Mouse (Mus musculus) mesoderm, embryonic 11.5 days (tissue): ENCODE results near the gene Tead4.

Source experiments
- DNase-seq: peaks from one replicate; pipeline ENCODE4 v3.0.0-alpha.2; 2012; ENCODE audit warnings: low read depth, low spot score

Tead4 gene

GRCm38 (mm10) chr6:128291284-128291683 is 9.3 kb downstream of the Tead4 start:
- no peak for DNase-seq

GRCm38 (mm10) chr6:128288681-128289080 is 11.9 kb downstream of the Tead4 start:
- no peak for DNase-seq

- DNase-seq: peak; percentile 65
Measured at GRCm38 (mm10) chr6:128285792-128286430, 14.7 kb downstream of the Tead4 start.

GRCm38 (mm10) chr6:128282126-128282525 is 18.5 kb downstream of the Tead4 start:
- DNase-seq: peak; percentile 30

GRCm38 (mm10) chr6:128280472-128281145 is 20.0 kb downstream of the Tead4 start:
- no peak for DNase-seq

DNA sequence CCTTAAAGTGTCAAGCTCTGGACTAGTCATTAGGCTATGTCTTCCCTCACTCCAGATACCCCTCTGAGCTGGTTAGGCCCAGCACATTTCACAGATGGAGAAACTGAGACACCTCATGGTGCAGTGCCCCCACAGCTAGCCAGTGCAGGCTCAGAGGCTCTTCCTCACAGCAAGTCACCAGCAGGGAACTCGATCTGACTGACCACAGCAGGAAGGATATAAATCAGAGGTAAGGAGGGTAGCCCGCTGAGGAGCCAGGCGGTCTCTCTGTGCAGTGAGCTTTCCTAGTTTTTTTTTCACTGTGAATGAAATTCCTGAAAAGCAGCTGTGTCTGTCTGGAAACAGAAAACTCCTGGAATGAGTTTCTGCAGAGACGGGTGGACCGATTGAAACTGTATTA is 21.0 kb downstream of the Tead4 start:
- DNase-seq: peak; percentile 70

- no peak for DNase-seq
Measured at GRCm38 (mm10) chr6:128279099-128279498, 21.5 kb downstream of the Tead4 start.

- DNase-seq: no peak
Measured at GRCm38 (mm10) chr6:128277132-128278085, 23.2 kb downstream of the Tead4 start.

- no peak for DNase-seq
Measured at GRCm38 (mm10) chr6:128276349-128276748, 24.3 kb downstream of the Tead4 start.

DNA sequence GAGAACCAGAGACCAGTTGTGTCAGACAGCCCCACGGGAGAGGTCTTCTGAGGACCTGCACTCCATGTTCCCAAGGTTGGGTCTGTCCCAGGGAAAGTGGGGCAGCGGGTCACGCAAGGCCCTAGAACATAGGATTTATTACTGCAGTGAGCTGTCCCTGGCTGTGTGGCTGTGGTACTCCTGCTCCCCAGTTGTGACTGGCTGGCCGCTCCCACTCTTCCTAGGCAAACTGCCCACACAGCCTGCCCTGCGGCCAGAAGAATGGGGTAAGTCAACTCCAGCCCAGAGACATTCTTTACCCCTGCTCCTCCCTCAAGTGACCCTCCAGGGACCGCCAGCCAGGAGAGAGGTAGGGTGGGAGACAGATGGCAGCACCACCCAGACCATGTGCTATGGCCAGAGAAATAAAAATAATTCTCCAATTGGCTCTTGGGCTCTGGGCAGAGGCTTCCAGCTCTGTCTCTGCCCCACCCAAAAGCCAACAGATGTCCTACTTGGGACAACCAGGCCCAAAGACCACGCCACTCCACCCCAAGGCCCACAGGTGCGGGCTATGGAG is 25.0 kb downstream of the Tead4 start:
- no peak for DNase-seq

DNA sequence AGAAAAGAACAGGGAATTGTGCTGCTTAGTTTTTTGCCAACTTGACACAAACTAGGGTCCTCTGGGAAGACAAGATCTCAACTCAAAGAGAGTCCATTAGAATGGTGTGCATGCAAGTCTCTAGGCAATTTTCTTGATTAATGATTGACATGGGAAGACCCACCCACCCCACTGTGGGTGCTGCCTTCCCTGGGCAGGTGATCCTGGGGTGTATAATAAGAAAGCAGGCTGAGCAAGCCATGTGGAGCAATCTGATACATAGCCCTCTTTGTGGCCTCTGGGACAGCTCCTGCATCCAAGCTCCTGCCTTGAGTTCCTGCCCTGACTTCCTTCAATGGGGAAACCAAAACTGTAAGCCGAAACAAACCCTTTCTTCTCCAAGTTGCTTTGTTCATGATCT is 27.1 kb downstream of the Tead4 start:
- no peak for DNase-seq

GRCm38 (mm10) chr6:128272754-128273153 is 27.9 kb downstream of the Tead4 start:
- DNase-seq: no peak

- no peak for DNase-seq
Measured at GRCm38 (mm10) chr6:128269850-128270249, 30.8 kb downstream of the Tead4 start.

GRCm38 (mm10) chr6:128264870-128265526 is 35.6 kb downstream of the Tead4 start:
- no peak for DNase-seq

- DNase-seq: no peak
Measured at GRCm38 (mm10) chr6:128261486-128261885, 39.1 kb downstream of the Tead4 start.

GRCm38 (mm10) chr6:128259252-128259651 is 41.4 kb downstream of the Tead4 start:
- no peak for DNase-seq

DNA sequence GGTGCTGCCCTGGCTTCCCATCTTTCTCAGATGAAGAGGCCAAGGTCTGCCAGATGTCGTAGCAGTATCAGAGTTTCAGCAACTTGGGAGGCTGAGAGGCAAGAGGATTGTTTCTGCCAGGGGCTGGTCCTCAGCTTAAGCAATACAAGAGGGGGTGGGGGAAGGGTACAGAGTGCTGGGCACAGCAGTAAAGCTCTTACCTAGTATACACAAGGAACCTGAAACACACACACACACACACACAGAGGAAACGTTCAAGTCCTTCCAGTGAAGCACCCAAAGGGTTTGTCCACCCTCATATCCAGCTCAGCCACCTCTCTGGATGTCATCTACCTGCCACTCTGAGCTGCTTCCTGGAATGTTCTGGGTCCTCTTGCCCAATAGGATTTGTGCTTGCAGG is 44.7 kb downstream of the Tead4 start:
- no peak for DNase-seq

DNA sequence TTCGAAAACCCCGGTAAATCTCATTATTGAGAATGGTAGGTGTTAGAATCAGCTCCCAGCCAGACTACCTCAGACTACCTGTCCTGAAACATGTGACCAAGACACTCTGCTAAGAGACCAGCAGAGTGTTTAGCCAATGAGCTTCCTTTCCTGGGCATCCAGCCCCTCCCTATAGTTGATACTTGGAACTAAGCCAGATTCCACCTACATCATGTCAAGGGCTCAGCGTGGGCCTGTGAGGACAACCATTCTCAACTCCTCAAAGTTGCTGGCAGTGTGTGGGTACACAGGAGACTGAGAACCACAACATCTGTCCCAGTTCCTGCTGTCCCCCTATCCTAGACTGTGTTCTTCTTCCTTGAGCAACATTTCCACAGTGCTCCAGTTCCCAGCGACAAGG is 45.3 kb downstream of the Tead4 start:
- DNase-seq: no peak

GRCm38 (mm10) chr6:128254551-128254950 is 46.1 kb downstream of the Tead4 start:
- DNase-seq: no peak

- no peak for DNase-seq
Measured at GRCm38 (mm10) chr6:128253111-128253510, 47.5 kb downstream of the Tead4 start.

- no peak for DNase-seq
Measured at GRCm38 (mm10) chr6:128250596-128250995, 50.0 kb downstream of the Tead4 start.
